Comparison of ENCODE assay signal across 11 mouse cellular contexts in genomic region chr13:36221897-36222296, GRCm38 (mm10).
DNase-seq lines count a peak whose midpoint lies in the region; ATAC-seq and TF ChIP-seq lines count a peak whose summit lies in the region.
"Had no signal": no experiment of that assay in that cellular context is flagged by ENCODE, and none has a peak within 500 bp of the region (broad histone marks: within the 10 kb centered on the region; RNA-seq: fewer than 3 reads in every experiment).

No protein-coding gene starts in this region.

- H3K36me3 ChIP-seq in kidney, postnatal 0 days (ENCODE audit: insufficient read depth, low read length) = no peaks in the 10 kb centered on the region

- H3K9me3 ChIP-seq in kidney, postnatal 0 days (replicated peaks; ENCODE audit: low read length) = no peaks in the 10 kb centered on the region

- TF ChIP-seq CTCF in kidney, postnatal 0 days (IDR thresholded peaks at IDR 0.05; ENCODE audit: low read depth) = peak; percentile 60

- no peak overlapping the region for H3K4me3 ChIP-seq in kidney, postnatal 0 days (replicated peaks; ENCODE audit: low read depth, low read length)

- no peak for ATAC-seq in kidney, postnatal 0 days (replicated peaks; ENCODE audit: low FRiP score, low read depth)
- ATAC-seq: CD4-positive, CD25-positive, alpha-beta regulatory T cell, adult 4 months had no signal

- WGBS in kidney, postnatal 0 days = 94% methylated on average over 1 of the region's 1 CpGs

- H3K27me3 ChIP-seq in kidney, postnatal 0 days (ENCODE audit: insufficient read depth, low read length) = no peaks in the 10 kb centered on the region

- H3K9ac ChIP-seq in kidney, postnatal 0 days (ENCODE audit: low read depth, low read length) = no peak overlapping the region

- no peaks in the 10 kb centered on the region for H3K4me1 ChIP-seq in kidney, postnatal 0 days (replicated peaks; ENCODE audit: insufficient read depth, low read length)

- no peak overlapping the region for H3K27ac ChIP-seq in kidney, postnatal 0 days

- no peak overlapping the region for H3K4me2 ChIP-seq in kidney, postnatal 0 days (ENCODE audit: low read length)

- peak; percentile 7 for DNase-seq in embryo, embryonic 10.5 days (ENCODE audit: low spot score)
- no peak for DNase-seq in embryo, embryonic 10 days (ENCODE audit: low spot score)
- no peak for DNase-seq in kidney, postnatal 0 days (ENCODE audit: low spot score)
- no peak for DNase-seq in kidney, postnatal 10 days
- peak; percentile 6 for DNase-seq in retina, postnatal 1 day
- no peak for DNase-seq in retina, embryonic 14.5 days (ENCODE audit: low spot score)
- DNase-seq in telencephalon, adult 2 months (ENCODE audit: low read depth, low spot score) = peak; percentile 11
- DNase-seq in gastrocnemius, adult 8-10 months (ENCODE audit: low spot score in 2 of 2) = no peak
- DNase-seq: heart, postnatal 14 days; kidney, adult 2 months had no signal

Comparison
In these comparisons a context has a peak if more than half of its experiments do, and no peak if none do; other contexts are left out.
1. DNase-seq: peak in embryo, embryonic 10.5 days (single experiment), retina, postnatal 1 day (single experiment) and telencephalon, adult 2 months (single experiment); none in embryo, embryonic 10 days (single experiment), kidney, postnatal 0 days (single experiment), kidney, postnatal 10 days (single experiment), retina, embryonic 14.5 days (single experiment) and gastrocnemius, adult 8-10 months (0 of 2).